Mouse (Mus musculus) E14TG2a.4 (cell line): ENCODE data around the gene Thoc6.

Source experiments
- H3K27me3 ChIP-seq: 2 replicates; pipeline ENCODE4 v1.6.1; 2014; ENCODE audit warnings: low read length, control low read depth; ENCODE audit not compliant: insufficient read depth
- H3K36me3 ChIP-seq: 2 replicates; pipeline ENCODE4 v1.6.1; 2014; ENCODE audit warnings: low read length, control low read depth; ENCODE audit not compliant: insufficient read depth
- H3K4me1 ChIP-seq: replicated peaks from 2 replicates; pipeline ENCODE4 v1.6.1; 2014; ENCODE audit warnings: low read depth, low read length, control low read depth
- H3K4me3 ChIP-seq: replicated peaks from 2 replicates; pipeline ENCODE4 v1.5.1; 2014; ENCODE audit warnings: mild to moderate bottlenecking, low read length
- H3K9me3 ChIP-seq: 2 replicates; pipeline ENCODE4 v1.6.1; 2014; ENCODE audit warnings: low read length, control low read depth
- CTCF ChIP-seq: conservative IDR thresholded peaks from 2 replicates; pipeline ENCODE4 v1.5.1; 2014; ENCODE audit warnings: low read length
- NANOG ChIP-seq: IDR thresholded peaks from 2 replicates; pipeline ENCODE4 v1.6.1; 2014; ENCODE audit warnings: borderline replicate concordance, low read length, mixed read lengths
- POU5F1 ChIP-seq: IDR thresholded peaks from 2 replicates; pipeline ENCODE4 v1.6.1; 2014; ENCODE audit warnings: low read length, borderline replicate concordance

The Thoc6 gene

GRCm38 (mm10) chr17:23682092-23682491, 8.4 kb upstream of the Thoc6 start:
- H3K4me3 ChIP-seq, result 0 out of 2 replicates have a peak overlapping the region, but pooled peaks have one; percentile 5
- TF ChIP-seq CTCF (no peak), POU5F1 (no peak), NANOG (no peak)

GRCm38 (mm10) chr17:23681086-23681485, 7.4 kb upstream of the Thoc6 start:
- no peaks in the 10 kb centered on the region for H3K9me3 ChIP-seq

More at GRCm38 (mm10) chr17:23682092-23682491, 8.4 kb upstream of the Thoc6 start:
- peaks cover 61% of the 10 kb centered on the region for H3K27me3 ChIP-seq
- H3K36me3 ChIP-seq, result peaks cover 14% of the 10 kb centered on the region
- peaks cover 82% of the 10 kb centered on the region for H3K4me1 ChIP-seq
- no peaks in the 10 kb centered on the region for H3K9me3 ChIP-seq

GRCm38 (mm10) chr17:23680336-23680735, 6.7 kb upstream of the Thoc6 start:
- H3K27me3 ChIP-seq, result peaks cover 70% of the 10 kb centered on the region
- TF ChIP-seq CTCF (no peak), POU5F1 (no peak), NANOG (no peak)
- H3K36me3 ChIP-seq, result peaks cover 17% of the 10 kb centered on the region
- H3K4me1 ChIP-seq, result peaks cover 94% of the 10 kb centered on the region
- no peaks in the 10 kb centered on the region for H3K9me3 ChIP-seq
- H3K4me3 ChIP-seq, result peak overlapping the region; percentile 76

More at GRCm38 (mm10) chr17:23681086-23681485, 7.4 kb upstream of the Thoc6 start:
- peak overlapping the region; percentile 5; the same call in 1 of the 2 replicates for H3K4me3 ChIP-seq
- peaks cover 91% of the 10 kb centered on the region for H3K4me1 ChIP-seq
- TF ChIP-seq CTCF, result no peak
- TF ChIP-seq POU5F1, result no peak
- TF ChIP-seq NANOG, result no peak
- peaks cover 70% of the 10 kb centered on the region for H3K27me3 ChIP-seq
- peaks cover 14% of the 10 kb centered on the region for H3K36me3 ChIP-seq

- peak within 1 kb of the TSS; percentile 76 for H3K4me3 ChIP-seq
- TF ChIP-seq NANOG (no peak), POU5F1 (no peak), CTCF (no peak)
- peaks cover 94% of the 10 kb centered on the region for H3K4me1 ChIP-seq
- peaks cover 24% of the 10 kb centered on the region for H3K36me3 ChIP-seq
- no peaks in the 10 kb centered on the region for H3K9me3 ChIP-seq
- H3K27me3 ChIP-seq, result peaks cover 70% of the 10 kb centered on the region
These were observed 5.6 kb upstream of the Thoc6 start, which contains the start of gene Cldn6 for GRCm38 (mm10) chr17:23679127-23679835. Gene Cldn6, plus strand, starts transcription at chr17:23679249.

GRCm38 (mm10) chr17:23677236-23677679, 3.6 kb upstream of the Thoc6 start, which contains the start of gene Tnfrsf12a:
Gene Tnfrsf12a, minus strand, starts transcription at chr17:23677468.
- Histone ChIP-seq H3K4me3 (peak within 1 kb of the TSS; percentile 89), H3K9me3 (no peaks in the 10 kb centered on the region), H3K27me3 (peaks cover 55% of the 10 kb centered on the region), H3K36me3 (peaks cover 26% of the 10 kb centered on the region), H3K4me1 (peaks cover 89% of the 10 kb centered on the region)
- TF ChIP-seq NANOG, result no peak
- TF ChIP-seq POU5F1, result no peak
- no peak for TF ChIP-seq CTCF

GRCm38 (mm10) chr17:23676473-23677031, 2.9 kb upstream of the Thoc6 start:
- Histone ChIP-seq H3K4me3 (peak overlapping the region; percentile 89), H3K36me3 (peaks cover 28% of the 10 kb centered on the region), H3K27me3 (peaks cover 48% of the 10 kb centered on the region), H3K9me3 (no peaks in the 10 kb centered on the region), H3K4me1 (peaks cover 89% of the 10 kb centered on the region)
- TF ChIP-seq NANOG (no peak), POU5F1 (no peak), CTCF (no peak)

- TF ChIP-seq CTCF (0 out of 2 replicates have a peak, but pooled peaks have one; percentile 4), NANOG (no peak)
- no peaks in the 10 kb centered on the region for H3K9me3 ChIP-seq
- peaks cover 22% of the 10 kb centered on the region for H3K36me3 ChIP-seq
- peak overlapping the region; percentile 89 for H3K4me3 ChIP-seq
- H3K27me3 ChIP-seq, result peaks cover 40% of the 10 kb centered on the region
- peaks cover 88% of the 10 kb centered on the region for H3K4me1 ChIP-seq
These were observed 2.0 kb upstream of the Thoc6 start for GRCm38 (mm10) chr17:23675564-23676281.

- H3K4me1 ChIP-seq, result peaks cover 88% of the 10 kb centered on the region
- H3K36me3 ChIP-seq, result peaks cover 27% of the 10 kb centered on the region
- TF ChIP-seq CTCF, result no peak
- no peak for TF ChIP-seq POU5F1
- no peak for TF ChIP-seq NANOG
- peak overlapping the region; percentile 89 for H3K4me3 ChIP-seq
- H3K9me3 ChIP-seq, result no peaks in the 10 kb centered on the region
- H3K27me3 ChIP-seq, result peaks cover 35% of the 10 kb centered on the region
These were observed 1.4 kb upstream of the Thoc6 start for GRCm38 (mm10) chr17:23675127-23675526.

GRCm38 (mm10) chr17:23674271-23674952, 730 bp upstream of the Thoc6 start:
- H3K36me3 ChIP-seq, result peaks cover 34% of the 10 kb centered on the region
- peaks cover 28% of the 10 kb centered on the region for H3K27me3 ChIP-seq
- peaks cover 88% of the 10 kb centered on the region for H3K4me1 ChIP-seq
- H3K4me3 ChIP-seq, result peak overlapping the region; percentile 89
- no peaks in the 10 kb centered on the region for H3K9me3 ChIP-seq
- no peak for TF ChIP-seq CTCF
- TF ChIP-seq POU5F1, result no peak
- no peak for TF ChIP-seq NANOG
